Mouse (Mus musculus) cerebellum, adult 18-20 months (tissue): ENCODE results near the gene Tbcb.
"Not testable (repeated sequence)": the region's sequence is repeated elsewhere in the genome, so short reads cannot be mapped to it uniquely, and the experiment has no call there.

Source experiments
- DNase-seq, 2 experiments: peaks; one replicate each; pipeline ENCODE4 v3.0.0; 2021

The Tbcb gene

DNA sequence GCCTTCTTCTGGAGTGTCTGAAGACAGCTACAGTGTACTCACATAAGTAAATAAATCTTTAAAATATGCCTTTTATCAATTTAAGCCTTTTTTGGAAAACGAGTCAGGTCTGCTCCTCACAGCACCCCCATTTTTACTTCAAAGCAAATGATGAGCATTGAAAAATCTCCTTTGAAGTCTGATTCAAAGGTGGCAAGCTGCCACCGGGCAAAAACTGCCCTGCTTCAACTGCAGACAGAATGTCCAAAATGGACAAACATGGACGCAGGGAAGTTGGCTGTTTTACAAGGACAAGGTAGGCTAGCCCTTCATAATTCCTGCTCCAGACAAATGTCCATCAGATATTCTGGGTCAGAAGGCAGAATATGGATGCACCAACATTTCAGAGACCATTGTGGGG, 10.6 kb downstream of the Tbcb start:
- no peak for DNase-seq

GRCm38 (mm10) chr7:30220008-30220356, 12.1 kb downstream of the Tbcb start:
- DNase-seq, result no peak

- DNase-seq, result peak; percentile 56 to 65
Measured at GRCm38 (mm10) chr7:30219293-30220007, 12.6 kb downstream of the Tbcb start.

- DNase-seq, result no peak
Measured at GRCm38 (mm10) chr7:30217277-30217676, 14.8 kb downstream of the Tbcb start.

- peak; percentile 87 to 90 for DNase-seq
Measured at GRCm38 (mm10) chr7:30216723-30217151, 15.3 kb downstream of the Tbcb start.

GRCm38 (mm10) chr7:30215875-30216274, 16.2 kb downstream of the Tbcb start:
- DNase-seq, result no peak

DNA sequence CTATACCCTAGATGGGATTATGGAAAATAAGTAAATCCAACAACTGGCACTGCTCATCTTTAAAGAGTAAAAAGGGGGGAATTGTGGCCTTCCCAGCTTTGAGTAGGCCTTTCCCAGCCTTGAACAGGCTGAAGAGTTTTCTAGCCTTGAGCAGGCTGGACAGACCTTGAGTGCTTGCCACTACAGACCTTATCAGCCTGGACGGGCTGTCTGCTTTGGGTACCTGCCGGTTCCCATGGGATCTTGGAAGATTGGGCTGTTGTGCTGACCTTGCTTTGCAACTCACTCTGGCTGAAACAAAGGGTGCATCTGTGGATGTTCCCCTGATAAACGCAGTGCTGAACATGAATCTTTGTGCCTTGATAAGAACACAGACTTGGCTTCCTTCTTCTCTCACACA, 18.2 kb downstream of the Tbcb start:
- DNase-seq, result no peak

- DNase-seq, result no peak
Measured at GRCm38 (mm10) chr7:30211025-30211424, 21.0 kb downstream of the Tbcb start.

DNA sequence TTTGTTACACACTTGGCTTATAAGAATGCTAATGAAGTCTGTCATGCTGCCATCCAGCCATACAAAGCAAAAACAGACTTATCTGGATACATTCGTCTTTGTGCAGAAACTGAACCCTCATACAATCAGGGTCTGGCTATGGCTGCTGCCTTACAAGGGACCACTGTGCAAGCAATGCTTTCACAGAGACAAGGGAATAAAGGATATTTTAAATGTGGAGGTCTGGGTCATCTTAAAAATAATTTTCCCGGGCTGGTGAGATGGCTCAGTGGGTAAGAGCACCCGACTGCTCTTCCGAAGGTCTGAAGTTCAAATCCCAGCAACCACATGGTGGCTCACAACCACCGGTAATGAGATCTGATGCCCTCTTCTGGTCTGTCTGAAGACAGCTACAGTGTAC, 25.7 kb downstream of the Tbcb start:
- not testable (repeated sequence) for DNase-seq

GRCm38 (mm10) chr7:30205383-30205782, 26.7 kb downstream of the Tbcb start:
- DNase-seq, result peak; percentile 86

GRCm38 (mm10) chr7:30204380-30204779, 27.7 kb downstream of the Tbcb start:
- no peak for DNase-seq

DNA sequence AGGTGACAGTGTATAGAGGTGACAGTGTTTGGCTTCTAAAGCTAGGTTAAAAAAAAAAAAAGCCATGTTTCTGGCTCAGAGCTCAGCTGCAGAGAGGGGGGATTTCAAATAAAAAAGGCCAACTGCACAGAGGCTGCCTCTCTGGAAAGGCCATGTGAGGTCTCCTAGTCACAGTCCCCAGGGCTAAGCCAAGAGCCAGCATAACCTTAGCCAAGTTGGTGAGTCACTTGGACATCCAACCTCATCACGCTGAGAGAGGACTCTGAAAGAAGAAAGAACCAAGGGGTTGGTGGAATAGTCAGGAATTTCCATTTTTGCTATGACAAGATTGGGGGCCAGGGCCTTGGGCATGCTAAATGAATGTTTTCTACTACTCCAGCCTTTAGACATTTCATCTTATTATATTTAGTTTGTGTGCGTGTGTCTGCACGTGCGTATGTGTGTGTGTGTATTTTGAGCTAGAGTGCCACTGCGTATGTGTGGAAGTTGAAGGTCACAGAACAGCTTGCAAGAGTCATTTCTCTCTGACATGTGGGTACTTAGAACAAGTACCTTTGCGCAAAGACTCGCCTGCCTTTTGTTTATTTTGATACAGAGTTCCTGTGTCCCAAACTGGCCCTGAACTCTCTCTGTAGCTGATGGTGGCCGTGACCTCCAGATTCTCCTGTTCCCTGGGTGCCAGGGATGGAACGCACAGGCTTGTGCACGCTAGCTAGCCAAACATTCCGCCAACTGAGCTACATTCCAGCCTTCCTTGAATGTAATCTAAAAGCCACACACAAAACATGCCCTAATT, 29.0 kb downstream of the Tbcb start:
- DNase-seq, result peak; percentile 57 to 74

DNA sequence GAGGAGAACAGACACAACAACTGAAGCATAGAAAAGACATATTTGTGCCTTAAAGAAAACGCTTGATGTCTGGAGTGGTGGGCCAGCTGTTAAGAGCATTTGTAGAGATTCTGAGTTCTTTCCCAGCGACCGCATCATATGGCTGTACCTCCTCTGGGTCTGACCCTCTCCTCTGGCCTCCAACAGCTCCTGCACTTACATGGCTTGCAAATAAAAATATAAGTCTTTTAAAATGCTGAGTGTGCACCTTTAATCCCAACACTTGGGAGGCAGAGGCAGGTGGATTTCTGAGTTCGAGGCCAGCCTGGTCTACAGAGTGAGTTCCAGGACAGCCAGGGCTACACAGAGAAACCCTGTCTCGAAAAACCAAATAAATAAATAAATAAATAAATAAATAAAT, 31.4 kb downstream of the Tbcb start:
- not testable (repeated sequence) for DNase-seq

- no peak for DNase-seq
Measured at GRCm38 (mm10) chr7:30200200-30200599, 31.9 kb downstream of the Tbcb start.

DNA sequence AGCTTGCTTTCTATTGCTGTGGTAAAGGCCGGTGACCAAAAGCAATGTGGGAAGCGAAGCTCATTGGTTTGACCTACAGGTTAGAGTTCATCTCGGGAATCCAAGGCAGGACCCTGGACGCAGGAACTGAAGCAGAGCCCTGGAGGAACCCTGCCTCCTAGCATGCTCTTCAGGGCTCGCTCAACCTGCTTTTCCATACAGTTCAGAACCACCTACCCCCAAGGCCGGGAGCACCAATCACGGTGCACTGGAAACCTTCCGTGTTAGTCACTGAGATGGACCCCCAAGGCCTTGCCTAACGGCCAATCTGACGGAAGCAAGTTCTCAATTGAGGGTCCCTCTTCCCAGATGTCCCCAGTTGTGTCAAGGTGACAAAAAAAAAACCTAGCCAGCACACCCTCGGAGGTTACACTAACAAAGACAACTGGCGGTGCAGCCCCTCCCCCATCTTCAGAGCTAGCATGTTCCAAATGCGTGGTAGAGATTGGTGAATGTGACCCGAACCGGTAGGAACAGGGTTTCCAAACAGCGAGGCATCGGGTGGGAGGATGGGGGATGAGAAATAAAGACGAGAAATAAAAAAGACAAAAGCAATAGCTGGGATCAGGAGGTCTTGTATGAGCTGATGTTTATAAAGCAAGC, 32.5 kb downstream of the Tbcb start:
- DNase-seq, result no peak

- peak; percentile 65 to 75 for DNase-seq
Measured at GRCm38 (mm10) chr7:30198481-30198971, 33.5 kb downstream of the Tbcb start, which contains the start of gene Capns1. TSS of gene Capns1 (minus strand) at chr7:30198811.

DNA sequence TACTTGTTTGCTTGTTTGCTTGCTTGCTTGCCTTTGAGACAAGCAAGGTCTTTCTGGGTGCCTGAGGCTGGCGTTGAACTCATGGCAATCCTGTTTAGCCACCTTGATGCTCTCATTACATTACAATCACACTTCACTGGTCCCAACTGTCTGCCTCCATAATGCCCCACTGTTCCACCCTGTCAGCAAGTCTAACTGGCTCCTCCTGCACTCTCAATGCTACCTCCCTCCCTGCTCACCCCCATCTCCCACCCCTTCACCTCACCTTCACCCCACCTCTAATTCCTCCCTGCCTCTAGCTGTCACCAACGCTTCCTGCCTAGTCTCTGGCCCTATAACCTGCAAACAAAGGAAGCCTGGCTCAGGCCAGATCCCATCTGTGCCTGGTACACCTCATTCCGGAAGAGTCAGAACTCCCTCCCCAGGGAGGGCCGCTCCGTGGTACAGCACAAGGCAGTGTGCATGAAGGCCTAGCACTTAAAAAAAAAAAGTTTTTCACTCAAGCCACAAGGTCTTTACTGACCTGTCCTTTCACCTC, 34.4 kb downstream of the Tbcb start:
- peak in 1 of 2 experiments; percentile 45 for DNase-seq

GRCm38 (mm10) chr7:30196171-30196570, 35.9 kb downstream of the Tbcb start:
- DNase-seq, result no peak

DNA sequence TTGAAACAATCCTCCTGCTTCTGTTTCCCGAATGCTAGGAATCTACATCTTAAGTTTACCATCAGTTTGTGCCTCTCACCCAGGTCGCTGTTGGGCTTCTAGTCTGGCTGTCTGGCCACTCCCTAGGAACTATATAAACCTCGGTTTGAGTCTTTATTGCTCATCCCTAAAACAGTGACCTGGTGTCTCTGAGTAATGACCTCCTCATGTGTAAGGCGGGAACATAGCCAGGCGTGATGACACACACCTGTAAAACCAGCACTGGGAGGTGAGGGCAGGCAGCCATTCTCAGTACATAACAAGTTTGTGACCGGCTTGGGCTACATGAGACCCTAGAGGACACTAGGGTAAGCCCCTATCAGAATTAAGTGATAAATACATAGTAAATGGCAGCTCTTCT, 36.6 kb downstream of the Tbcb start:
- no peak for DNase-seq

- peak; percentile 98 to 99 for DNase-seq
Measured at GRCm38 (mm10) chr7:30194884-30195283, 37.2 kb downstream of the Tbcb start.

GRCm38 (mm10) chr7:30194101-30194831, 37.8 kb downstream of the Tbcb start:
- DNase-seq, result peak; percentile 69 to 72

GRCm38 (mm10) chr7:30193581-30194100, 38.4 kb downstream of the Tbcb start:
- peak; percentile 88 to 93 for DNase-seq
